Mouse (Mus musculus): ENCODE measurements around the gene Gm281. TPM values are rescaled to one million over a fixed set of nuclear protein-coding genes. Genes with fewer than 3 reads are reported as not detected.
"Not testable (repeated sequence)": the region's sequence is repeated elsewhere in the genome, so short reads cannot be mapped to it uniquely, and the experiment has no call there.

Gene Gm281
- not detected in 2 replicates for polyA plus RNA-seq (2014; fragmentation: Nextera tagmentation; extraction: Ambion mirVana)

- DNase-seq (ENCODE audit: low spot score) (no peak), ATAC-seq (replicated peaks; ENCODE audit: low FRiP score) (no peak)
- H3K4me3 ChIP-seq (ENCODE audit: low read depth, low read length), result no peak within 1 kb of the TSS
- no peak within 1 kb of the TSS for H3K9ac ChIP-seq (ENCODE audit: low read length)
- H3K4me1 ChIP-seq (replicated peaks; ENCODE audit: control insufficient read depth, insufficient read depth, low read length), result no peaks in the 10 kb centered on the region
- H3K27me3 ChIP-seq (ENCODE audit: control insufficient read depth, insufficient read depth, low read length), result no peaks in the 10 kb centered on the region
- H3K4me2 ChIP-seq (ENCODE audit: low read depth, low read length, severe bottlenecking), result no peak within 1 kb of the TSS
- H3K27ac ChIP-seq (ENCODE audit: low read depth, low read length), result no peak within 1 kb of the TSS
- WGBS, result 17% methylated on average over 1 of the region's 1 CpGs
- H3K9me3 ChIP-seq (ENCODE audit: control insufficient read depth, low read length), result no peaks in the 10 kb centered on the region
- no peaks in the 10 kb centered on the region for H3K36me3 ChIP-seq (ENCODE audit: control insufficient read depth, insufficient read depth, low read length)
Observed at GRCm38 (mm10) chr14:13914387-13915082, at the start of gene Gm281. Gene Gm281 (minus strand): TSS chr14:13914478.

- Histone ChIP-seq H3K27ac (ENCODE audit: low read depth, low read length) (no peak overlapping the region), H3K4me3 (ENCODE audit: low read depth, low read length) (no peak overlapping the region), H3K27me3 (ENCODE audit: control insufficient read depth, insufficient read depth, low read length) (no peaks in the 10 kb centered on the region), H3K9me3 (ENCODE audit: control insufficient read depth, low read length) (no peaks in the 10 kb centered on the region), H3K4me2 (ENCODE audit: low read depth, low read length, severe bottlenecking) (no peak overlapping the region), H3K36me3 (ENCODE audit: control insufficient read depth, insufficient read depth, low read length) (no peaks in the 10 kb centered on the region), H3K4me1 (replicated peaks; ENCODE audit: control insufficient read depth, insufficient read depth, low read length) (no peaks in the 10 kb centered on the region; the same call in 1 of the 2 replicates), H3K9ac (ENCODE audit: low read length) (no peak overlapping the region)
- no peak for ATAC-seq (replicated peaks; ENCODE audit: low FRiP score)
- 76% methylated on average over 1 of the region's 1 CpGs for WGBS
- no peak for DNase-seq (ENCODE audit: low spot score)
Observed at GRCm38 (mm10) chr14:13963527-13963926, 49.2 kb upstream of the Gm281 start.

- ATAC-seq (replicated peaks; ENCODE audit: low FRiP score) (no peak), DNase-seq (ENCODE audit: low spot score) (no peak)
- no peaks in the 10 kb centered on the region for H3K36me3 ChIP-seq (ENCODE audit: control insufficient read depth, insufficient read depth, low read length)
- H3K9ac ChIP-seq (ENCODE audit: low read length), result no peak overlapping the region
- no peak overlapping the region for H3K27ac ChIP-seq (ENCODE audit: low read depth, low read length)
- no peak overlapping the region for H3K4me2 ChIP-seq (ENCODE audit: low read depth, low read length, severe bottlenecking)
- H3K4me3 ChIP-seq (ENCODE audit: low read depth, low read length), result no peak overlapping the region
- no peaks in the 10 kb centered on the region; the same call in 1 of the 2 replicates for H3K4me1 ChIP-seq (replicated peaks; ENCODE audit: control insufficient read depth, insufficient read depth, low read length)
- no peaks in the 10 kb centered on the region for H3K27me3 ChIP-seq (ENCODE audit: control insufficient read depth, insufficient read depth, low read length)
- WGBS, result 91% methylated on average over 6 of the region's 6 CpGs
- no peaks in the 10 kb centered on the region for H3K9me3 ChIP-seq (ENCODE audit: control insufficient read depth, low read length)
Observed at GRCm38 (mm10) chr14:13962476-13962875, 48.2 kb upstream of the Gm281 start.

- 5% methylated on average over 34 of the region's 56 CpGs for WGBS
- peak within 1 kb of the TSS; percentile 98 for H3K9ac ChIP-seq (ENCODE audit: low read length)
- no peaks in the 10 kb centered on the region for H3K27me3 ChIP-seq (ENCODE audit: control insufficient read depth, insufficient read depth, low read length)
- H3K4me2 ChIP-seq (ENCODE audit: low read depth, low read length, severe bottlenecking), result peak within 1 kb of the TSS; percentile 71
- no peaks in the 10 kb centered on the region for H3K9me3 ChIP-seq (ENCODE audit: control insufficient read depth, low read length)
- peak within 1 kb of the TSS; percentile 86 for H3K4me3 ChIP-seq (ENCODE audit: low read depth, low read length)
- no peaks in the 10 kb centered on the region; the same call in 1 of the 2 replicates for H3K4me1 ChIP-seq (replicated peaks; ENCODE audit: control insufficient read depth, insufficient read depth, low read length)
- ATAC-seq (replicated peaks; ENCODE audit: low FRiP score) (peak; percentile 58), DNase-seq (ENCODE audit: low spot score) (peak; percentile 77)
- no peaks in the 10 kb centered on the region for H3K36me3 ChIP-seq (ENCODE audit: control insufficient read depth, insufficient read depth, low read length)
- H3K27ac ChIP-seq (ENCODE audit: low read depth, low read length), result peak within 1 kb of the TSS; percentile 63
Observed at GRCm38 (mm10) chr14:13961401-13962112, 47.3 kb upstream of the Gm281 start, which contains the start of the genes Atxn7 and Thoc7. Gene Atxn7 (plus strand): TSS chr14:13961440. Gene Thoc7 (minus strand): TSS chr14:13961852.

GRCm38 (mm10) chr14:13960482-13961325 is 46.4 kb upstream of the Gm281 start:
- Histone ChIP-seq H3K27me3 (ENCODE audit: control insufficient read depth, insufficient read depth, low read length) (no peaks in the 10 kb centered on the region), H3K9me3 (ENCODE audit: control insufficient read depth, low read length) (no peaks in the 10 kb centered on the region), H3K4me3 (ENCODE audit: low read depth, low read length) (peak overlapping the region; percentile 86), H3K4me2 (ENCODE audit: low read depth, low read length, severe bottlenecking) (peak overlapping the region; percentile 65), H3K9ac (ENCODE audit: low read length) (peak overlapping the region; percentile 98), H3K36me3 (ENCODE audit: control insufficient read depth, insufficient read depth, low read length) (peaks cover 3% of the 10 kb centered on the region; the same call in 1 of the 2 replicates), H3K4me1 (replicated peaks; ENCODE audit: control insufficient read depth, insufficient read depth, low read length) (no peaks in the 10 kb centered on the region; the same call in 1 of the 2 replicates), H3K27ac (ENCODE audit: low read depth, low read length) (peak overlapping the region; percentile 63)
- DNase-seq (ENCODE audit: low spot score) (peak; percentile 84), ATAC-seq (replicated peaks; ENCODE audit: low FRiP score) (peak; percentile 89)
- 1% methylated on average over 49 of the region's 75 CpGs for WGBS

- H3K36me3 ChIP-seq (ENCODE audit: control insufficient read depth, insufficient read depth, low read length), result peaks cover 3% of the 10 kb centered on the region; the same call in 1 of the 2 replicates
- ATAC-seq (replicated peaks; ENCODE audit: low FRiP score) (peak; percentile 54; the same call in 1 of the 2 replicates), DNase-seq (ENCODE audit: low spot score) (peak; percentile 71)
- no peaks in the 10 kb centered on the region for H3K27me3 ChIP-seq (ENCODE audit: control insufficient read depth, insufficient read depth, low read length)
- peak overlapping the region; percentile 98 for H3K9ac ChIP-seq (ENCODE audit: low read length)
- H3K4me1 ChIP-seq (replicated peaks; ENCODE audit: control insufficient read depth, insufficient read depth, low read length), result no peaks in the 10 kb centered on the region; the same call in 1 of the 2 replicates
- peak overlapping the region; percentile 86 for H3K4me3 ChIP-seq (ENCODE audit: low read depth, low read length)
- H3K27ac ChIP-seq (ENCODE audit: low read depth, low read length), result 0 out of 2 replicates have a peak overlapping the region, but pooled peaks have one; percentile 63
- no peaks in the 10 kb centered on the region for H3K9me3 ChIP-seq (ENCODE audit: control insufficient read depth, low read length)
- 0% methylated on average over 9 of the region's 9 CpGs for WGBS
- H3K4me2 ChIP-seq (ENCODE audit: low read depth, low read length, severe bottlenecking), result peak overlapping the region; percentile 65
Observed at GRCm38 (mm10) chr14:13960079-13960478, 45.8 kb upstream of the Gm281 start.

- not testable (repeated sequence) for H3K27me3 ChIP-seq (ENCODE audit: control insufficient read depth, insufficient read depth, low read length); ATAC-seq (replicated peaks; ENCODE audit: low FRiP score); H3K9ac ChIP-seq (ENCODE audit: low read length); DNase-seq (ENCODE audit: low spot score); H3K36me3 ChIP-seq (ENCODE audit: control insufficient read depth, insufficient read depth, low read length); H3K4me1 ChIP-seq (replicated peaks; ENCODE audit: control insufficient read depth, insufficient read depth, low read length); H3K4me3 ChIP-seq (ENCODE audit: low read depth, low read length); H3K27ac ChIP-seq (ENCODE audit: low read depth, low read length); H3K4me2 ChIP-seq (ENCODE audit: low read depth, low read length, severe bottlenecking); H3K9me3 ChIP-seq (ENCODE audit: control insufficient read depth, low read length)
- WGBS, result 94% methylated on average over 3 of the region's 3 CpGs
Observed at GRCm38 (mm10) chr14:13952151-13952550, 37.9 kb upstream of the Gm281 start.

DNA sequence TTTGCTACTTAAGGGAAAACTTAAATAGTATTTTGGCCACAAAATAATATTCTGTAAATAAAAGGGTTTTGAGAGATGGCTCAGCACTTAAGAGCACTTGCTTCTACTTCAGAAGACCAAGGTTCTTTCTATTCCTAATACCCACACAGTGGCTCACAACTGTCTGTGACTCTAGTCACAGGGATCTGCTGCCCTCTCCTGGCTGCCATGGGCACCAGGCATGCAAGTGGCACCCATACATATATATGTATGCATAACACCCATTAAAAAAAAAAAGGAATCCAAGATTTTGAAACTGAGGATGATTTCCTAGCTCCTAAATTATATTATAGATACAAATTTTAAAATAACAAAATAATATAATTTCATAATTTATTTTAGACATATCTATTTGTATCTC is 36.1 kb upstream of the Gm281 start:
- no peak for DNase-seq (ENCODE audit: low spot score)
- Histone ChIP-seq H3K9ac (ENCODE audit: low read length) (no peak overlapping the region), H3K4me2 (ENCODE audit: low read depth, low read length, severe bottlenecking) (no peak overlapping the region), H3K36me3 (ENCODE audit: control insufficient read depth, insufficient read depth, low read length) (peaks cover 6% of the 10 kb centered on the region; the same call in 1 of the 2 replicates), H3K4me3 (ENCODE audit: low read depth, low read length) (no peak overlapping the region), H3K27me3 (ENCODE audit: control insufficient read depth, insufficient read depth, low read length) (no peaks in the 10 kb centered on the region), H3K9me3 (ENCODE audit: control insufficient read depth, low read length) (no peaks in the 10 kb centered on the region), H3K4me1 (replicated peaks; ENCODE audit: control insufficient read depth, insufficient read depth, low read length) (no peaks in the 10 kb centered on the region), H3K27ac (ENCODE audit: low read depth, low read length) (no peak overlapping the region)
- peak; percentile 77 for ATAC-seq (replicated peaks; ENCODE audit: low FRiP score)
